Mouse (Mus musculus): ENCODE measurements at regions not wholly inside any gene's neighbourhood (a gene's known extent, or its start where the extent isn't known, plus 50 kb on each side); places are given as distances from the start of the nearest gene placed in this dataset.

- TF ChIP-seq POLR2A (IDR thresholded peaks at IDR 0.05; ENCODE audit: insufficient read depth, low read depth, low read length) (no peak), CTCF (IDR thresholded peaks at IDR 0.05; ENCODE audit: insufficient read depth, low read depth, low read length) (no peak)
These were observed 378.2 kb downstream of the Tex13c3 start for GRCm38 (mm10) chrX:19102911-19103310.

Data from olfactory bulb, adult 2 months (tissue).